Comparison of ENCODE assay signal across 10 mouse cellular contexts in genomic region chr7:83813465-83813864, GRCm38 (mm10). TPM values are rescaled to one million over a fixed set of nuclear protein-coding genes. Genes with fewer than 3 reads are reported as not detected.
DNase-seq lines count a peak whose midpoint lies in the region; ATAC-seq and TF ChIP-seq lines count a peak whose summit lies in the region.
"Had no signal": no experiment of that assay in that cellular context is flagged by ENCODE, and none has a peak within 500 bp of the region (broad histone marks: within the 10 kb centered on the region; RNA-seq: fewer than 3 reads in every experiment).

No protein-coding gene starts in this region.

- H3K9me3 ChIP-seq in heart, embryonic 12.5 days (replicated peaks), result no peaks in the 10 kb centered on the region
- H3K9me3 ChIP-seq in midbrain, embryonic 10.5 days (replicated peaks), result no peaks in the 10 kb centered on the region
- H3K9me3 ChIP-seq in midbrain, embryonic 16.5 days (replicated peaks; ENCODE audit: control insufficient read depth, low read length, poor library complexity, severe bottlenecking), result no peaks in the 10 kb centered on the region
- no peaks in the 10 kb centered on the region for H3K9me3 ChIP-seq in intestine, postnatal 0 days (ENCODE audit: control insufficient read depth)
- H3K9me3 ChIP-seq in stomach, embryonic 14.5 days (ENCODE audit: control insufficient read depth, low read depth, low read length), result no peaks in the 10 kb centered on the region

- H3K27ac ChIP-seq in heart, embryonic 12.5 days (ENCODE audit: poor library complexity, severe bottlenecking), result peak overlapping the region; percentile 94
- H3K27ac ChIP-seq in midbrain, embryonic 10.5 days (replicated peaks), result peak overlapping the region; percentile 88
- no peak overlapping the region for H3K27ac ChIP-seq in midbrain, embryonic 16.5 days (ENCODE audit: low read length)
- peak overlapping the region; percentile 11; the same call in 1 of the 2 replicates for H3K27ac ChIP-seq in intestine, postnatal 0 days (ENCODE audit: low read depth, low read length)
- H3K27ac ChIP-seq in stomach, embryonic 14.5 days (ENCODE audit: low read length), result peak overlapping the region; percentile 82

- WGBS in heart, embryonic 12.5 days, result 17% methylated on average over 3 of the region's 3 CpGs
- 22% methylated on average over 3 of the region's 3 CpGs for WGBS in midbrain, embryonic 10.5 days
- 18% methylated on average over 3 of the region's 3 CpGs for WGBS in midbrain, embryonic 16.5 days
- WGBS in intestine, postnatal 0 days, result 21% methylated on average over 3 of the region's 3 CpGs
- WGBS in stomach, embryonic 14.5 days, result 23% methylated on average over 3 of the region's 3 CpGs

- H3K4me1 ChIP-seq in heart, embryonic 12.5 days (replicated peaks), result peaks cover 40% of the 10 kb centered on the region
- peaks cover 54% of the 10 kb centered on the region for H3K4me1 ChIP-seq in midbrain, embryonic 10.5 days
- H3K4me1 ChIP-seq in midbrain, embryonic 16.5 days (ENCODE audit: control insufficient read depth, insufficient read depth, low read length), result peaks cover 13% of the 10 kb centered on the region
- no peaks in the 10 kb centered on the region for H3K4me1 ChIP-seq in intestine, postnatal 0 days (replicated peaks; ENCODE audit: control insufficient read depth, insufficient read depth, low read length)
- peaks cover 28% of the 10 kb centered on the region for H3K4me1 ChIP-seq in stomach, embryonic 14.5 days (ENCODE audit: control insufficient read depth, insufficient read depth, low read length)

- intact Hi-C loops in heart, postnatal 25 days (cut with DNase I), result no loop called here

- no peak overlapping the region for H3K9ac ChIP-seq in heart, embryonic 12.5 days
- H3K9ac ChIP-seq in midbrain, embryonic 16.5 days (ENCODE audit: low read depth, low read length), result no peak overlapping the region
- H3K9ac ChIP-seq in intestine, postnatal 0 days (ENCODE audit: low read depth, low read length), result no peak overlapping the region
- H3K9ac ChIP-seq in stomach, embryonic 14.5 days (replicated peaks; ENCODE audit: low read depth, low read length), result no peak overlapping the region

- H3K4me3 ChIP-seq in heart, embryonic 12.5 days, result no peak overlapping the region
- H3K4me3 ChIP-seq in midbrain, embryonic 10.5 days, result peak overlapping the region; percentile 7; the same call in 1 of the 2 replicates
- no peak overlapping the region for H3K4me3 ChIP-seq in midbrain, embryonic 16.5 days (ENCODE audit: low read depth, low read length)
- no peak overlapping the region for H3K4me3 ChIP-seq in intestine, postnatal 0 days (ENCODE audit: low read depth, low read length)
- no peak overlapping the region for H3K4me3 ChIP-seq in stomach, embryonic 14.5 days (ENCODE audit: low read depth, low read length)

- H3K4me2 ChIP-seq in heart, embryonic 12.5 days, result peak overlapping the region; percentile 46
- no peak overlapping the region for H3K4me2 ChIP-seq in midbrain, embryonic 16.5 days (ENCODE audit: low read length)
- no peak overlapping the region for H3K4me2 ChIP-seq in intestine, postnatal 0 days (replicated peaks; ENCODE audit: low read depth)
- H3K4me2 ChIP-seq in stomach, embryonic 14.5 days (replicated peaks; ENCODE audit: low read depth, low read length), result no peak overlapping the region

- DNase-seq in heart, postnatal 25 days (ENCODE audit: low spot score), result no peak
- peak; percentile 27 for DNase-seq in midbrain, embryonic 10.5 days (ENCODE audit: low spot score)
- DNase-seq in spleen, adult 18-20 months, result no peak
- no peak for DNase-seq in natural killer cell, adult 2 months (ENCODE audit: low spot score in 2 of 2)

- no peak for ATAC-seq in heart, embryonic 12.5 days (ENCODE audit: insufficient number of reproducible peaks, low FRiP score)
- no peak for ATAC-seq in midbrain, embryonic 16.5 days
- no peak for ATAC-seq in intestine, postnatal 0 days
- ATAC-seq in stomach, embryonic 14.5 days (ENCODE audit: insufficient number of reproducible peaks, insufficient read depth, low FRiP score, low read depth), result no peak

- no peaks in the 10 kb centered on the region for H3K27me3 ChIP-seq in heart, embryonic 12.5 days (replicated peaks)
- no peaks in the 10 kb centered on the region for H3K27me3 ChIP-seq in midbrain, embryonic 10.5 days (ENCODE audit: low read depth, poor library complexity, severe bottlenecking)
- no peaks in the 10 kb centered on the region for H3K27me3 ChIP-seq in midbrain, embryonic 16.5 days (ENCODE audit: control insufficient read depth, insufficient read depth, low read depth, low read length)
- H3K27me3 ChIP-seq in intestine, postnatal 0 days (replicated peaks; ENCODE audit: control insufficient read depth, insufficient read depth, low read length), result no peaks in the 10 kb centered on the region
- H3K27me3 ChIP-seq in stomach, embryonic 14.5 days (ENCODE audit: control insufficient read depth, insufficient read depth, low read length), result no peaks in the 10 kb centered on the region

- no peak for TF ChIP-seq CTCF in intestine, postnatal 0 days (IDR thresholded peaks at IDR 0.05; ENCODE audit: low read depth)

- no peaks in the 10 kb centered on the region for H3K36me3 ChIP-seq in heart, embryonic 12.5 days
- H3K36me3 ChIP-seq in midbrain, embryonic 10.5 days, result no peaks in the 10 kb centered on the region
- no peaks in the 10 kb centered on the region for H3K36me3 ChIP-seq in midbrain, embryonic 16.5 days (ENCODE audit: control insufficient read depth, insufficient read depth, low read length)
- no peaks in the 10 kb centered on the region for H3K36me3 ChIP-seq in intestine, postnatal 0 days (ENCODE audit: control insufficient read depth, insufficient read depth)
- H3K36me3 ChIP-seq in stomach, embryonic 14.5 days (ENCODE audit: control insufficient read depth, insufficient read depth, low read length), result no peaks in the 10 kb centered on the region

RNA-seq across cellular contexts. Expression of gene Cfap161, which starts 18.8 kb away (rescaled TPM):
- 4.6 and 5.6 TPM in 2 replicates for polyA plus RNA-seq in heart, embryonic 12.5 days (2016; fragmentation: Nextera tagmentation; extraction: Ambion mirVana)
- total RNA-seq in heart, postnatal 25 days (2021), result not detected
- polyA plus RNA-seq in midbrain, embryonic 10.5 days (2016; fragmentation: Nextera tagmentation; extraction: Ambion mirVana), result 0.09 TPM in 1 of 2 replicates, not detected in the other
- polyA plus RNA-seq in midbrain, embryonic 16.5 days (2015; fragmentation: Nextera tagmentation; extraction: Ambion mirVana), result 1.8 and 2.3 TPM in 2 replicates
- polyA plus RNA-seq in intestine, postnatal 0 days (2015; fragmentation: Nextera tagmentation; extraction: Ambion mirVana), result not detected in 2 replicates
- 0.25 and 0.31 TPM in 2 replicates for polyA plus RNA-seq in stomach, embryonic 14.5 days (2014; fragmentation: Nextera tagmentation; extraction: Ambion mirVana)
- total RNA-seq: gastrocnemius, postnatal 14 days had no signal
- polyA plus RNA-seq: small intestine, adult 2 months had no signal
